Mouse (Mus musculus): ENCODE data around the gene Adam11. TPM values are rescaled to one million over a fixed set of nuclear protein-coding genes. Genes with fewer than 3 reads are reported as not detected.

Adam11 gene
- total RNA-seq, 2 experiments from 2014 or later = 188 to 201 TPM

Other genes starting within 250 kb of the Adam11 start
- 10 to 100 TPM; 44.1 to 58.6 TPM for gene Gpatch8, start 205.0 kb upstream of the Adam11 start, total RNA-seq (2021)
- gene Gm11627, start 182.0 kb upstream of the Adam11 start, total RNA-seq (2021) = 1 to 10 TPM in 1 of 2 experiments, under 1 TPM in 1; 0.90 to 3.2 TPM
- 1 to 10 TPM; 6.3 to 8.9 TPM for gene Fzd2, start 157.0 kb upstream of the Adam11 start, total RNA-seq (2021)
- not detected for gene Meioc, start 97.7 kb upstream of the Adam11 start, total RNA-seq (2021)
- gene Ccdc43, start 63.7 kb upstream of the Adam11 start, total RNA-seq (2021) = 10 to 100 TPM; 36.4 to 39.7 TPM
- 1 to 10 TPM; 5.1 TPM for gene Gjc1, start 58.3 kb downstream of the Adam11 start, total RNA-seq (2021)
- gene Higd1b, start 74.4 kb downstream of the Adam11 start, total RNA-seq (2021) = 1 to 10 TPM; 2.0 to 4.6 TPM
- gene Eftud2, start 119.5 kb downstream of the Adam11 start, total RNA-seq (2021) = 100 to 1,000 TPM; 129 to 131 TPM
- 1 to 10 TPM; 1.6 to 2.4 TPM for gene Ccdc103, start 119.8 kb downstream of the Adam11 start, total RNA-seq (2021)
- gene Fam187a, start 123.7 kb downstream of the Adam11 start, total RNA-seq (2021) = not detected
- 100 to 1,000 TPM; 275 to 320 TPM for gene Gfap, start 139.5 kb downstream of the Adam11 start, total RNA-seq (2021)
- gene Kif18b, start 163.7 kb downstream of the Adam11 start, total RNA-seq (2021) = under 1 TPM; 0.27 to 0.40 TPM
- gene C1ql1, start 185.2 kb downstream of the Adam11 start, total RNA-seq (2021) = 10 to 100 TPM; 16.2 to 18.2 TPM